Mouse (Mus musculus): ENCODE measurements around the gene Rbm6. TPM values are rescaled to one million over a fixed set of nuclear protein-coding genes. Genes with fewer than 3 reads are reported as not detected.

Gene Rbm6
- polyA plus RNA-seq, 1 experiment, result 19.0 TPM

- no peak for DNase-seq (ENCODE audit: low read depth)
Observed at GRCm38 (mm10) chr9:107880411-107880810, 7.4 kb upstream of the Rbm6 start.

- peak; percentile 65 for DNase-seq (ENCODE audit: low read depth)
Observed at GRCm38 (mm10) chr9:107872350-107873098, 513 bp downstream of the Rbm6 start.

GRCm38 (mm10) chr9:107866081-107866480 is 7.0 kb downstream of the Rbm6 start:
- DNase-seq (ENCODE audit: low read depth), result no peak

GRCm38 (mm10) chr9:107864493-107864892 is 8.5 kb downstream of the Rbm6 start:
- no peak for DNase-seq (ENCODE audit: low read depth)

- DNase-seq (ENCODE audit: low read depth), result no peak
Observed at GRCm38 (mm10) chr9:107858343-107858742, 14.7 kb downstream of the Rbm6 start.

- no peak for DNase-seq (ENCODE audit: low read depth)
Observed at GRCm38 (mm10) chr9:107848922-107849321, 24.1 kb downstream of the Rbm6 start.

GRCm38 (mm10) chr9:107842709-107843108 is 30.3 kb downstream of the Rbm6 start:
- DNase-seq (ENCODE audit: low read depth), result no peak

- no peak for DNase-seq (ENCODE audit: low read depth)
Observed at GRCm38 (mm10) chr9:107838869-107839268, 34.2 kb downstream of the Rbm6 start.

- no peak for DNase-seq (ENCODE audit: low read depth)
Observed at GRCm38 (mm10) chr9:107833826-107834225, 39.2 kb downstream of the Rbm6 start.

GRCm38 (mm10) chr9:107831765-107832164 is 41.3 kb downstream of the Rbm6 start:
- peak; percentile 3 for DNase-seq (ENCODE audit: low read depth)

- DNase-seq (ENCODE audit: low read depth), result no peak
Observed at GRCm38 (mm10) chr9:107812132-107812531, 60.9 kb downstream of the Rbm6 start.

GRCm38 (mm10) chr9:107810985-107811384 is 62.1 kb downstream of the Rbm6 start:
- no peak for DNase-seq (ENCODE audit: low read depth)

GRCm38 (mm10) chr9:107791714-107792113 is 81.3 kb downstream of the Rbm6 start:
- no peak for DNase-seq (ENCODE audit: low read depth)

GRCm38 (mm10) chr9:107782536-107783203 is 90.4 kb downstream of the Rbm6 start:
- no peak for DNase-seq (ENCODE audit: low read depth)

- DNase-seq (ENCODE audit: low read depth), result no peak
Observed at GRCm38 (mm10) chr9:107776809-107777208, 96.2 kb downstream of the Rbm6 start.

GRCm38 (mm10) chr9:107774411-107774810 is 98.6 kb downstream of the Rbm6 start:
- no peak for DNase-seq (ENCODE audit: low read depth)

- DNase-seq (ENCODE audit: low read depth), result no peak
Observed at GRCm38 (mm10) chr9:107771782-107772181, 101.3 kb downstream of the Rbm6 start.

- DNase-seq (ENCODE audit: low read depth), result peak; percentile 47
Observed at GRCm38 (mm10) chr9:107770374-107771290, 102.4 kb downstream of the Rbm6 start, which contains the start of gene Rbm5. Rbm5 (minus strand) TSS chr9:107770996.

- DNase-seq (ENCODE audit: low read depth), result no peak
Observed at GRCm38 (mm10) chr9:107770037-107770373, 103.0 kb downstream of the Rbm6 start.

GRCm38 (mm10) chr9:107769445-107770000 is 103.5 kb downstream of the Rbm6 start:
- DNase-seq (ENCODE audit: low read depth), result no peak

- no peak for DNase-seq (ENCODE audit: low read depth)
Observed at GRCm38 (mm10) chr9:107768851-107769250, 104.2 kb downstream of the Rbm6 start.

- no peak for DNase-seq (ENCODE audit: low read depth)
Observed at GRCm38 (mm10) chr9:107759593-107759992, 113.4 kb downstream of the Rbm6 start.

Measured in gonadal fat pad, adult 2 months (tissue).